Mouse (Mus musculus) v-Abl transformed pro-B cells (cell line): ENCODE data around the gene Uqcc2.

Source experiments
- in situ Hi-C, 2 experiments: fragments of 400-800 bp; cut with MboI; formaldehyde crosslinking; loops; one replicate each; pipeline ENCODE4 v1.15.1; 2025; ENCODE audit not compliant: unreplicated experiment in 2 of 2

The Uqcc2 gene

DNA sequence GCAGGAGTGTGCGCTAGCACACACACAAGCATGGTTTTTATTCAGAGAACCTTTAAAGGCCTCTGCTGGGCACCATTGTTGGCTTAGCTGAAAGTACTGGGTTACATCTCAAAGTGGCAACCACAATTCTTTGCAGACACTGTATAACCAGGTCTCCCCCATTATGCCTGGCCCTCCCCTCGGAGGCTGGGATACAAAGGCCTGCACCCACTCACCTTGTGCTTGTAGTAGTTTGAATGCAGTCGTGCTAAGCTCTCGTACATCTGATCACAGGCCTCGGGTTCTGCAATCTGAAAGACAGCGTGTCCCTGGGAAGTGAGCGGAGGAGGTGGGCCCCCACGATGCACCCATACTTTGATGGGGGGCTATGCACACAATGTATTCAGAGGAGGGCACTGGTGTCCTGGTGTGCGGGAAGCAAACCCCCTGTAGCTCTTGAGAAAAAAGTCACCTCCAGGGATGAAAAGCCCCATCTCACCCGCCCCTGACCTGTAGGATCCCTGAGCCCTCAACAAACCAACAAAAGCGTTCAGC lies 8.0 kb downstream of the Uqcc2 start:
- in situ Hi-C loops: no loop called here

DNA sequence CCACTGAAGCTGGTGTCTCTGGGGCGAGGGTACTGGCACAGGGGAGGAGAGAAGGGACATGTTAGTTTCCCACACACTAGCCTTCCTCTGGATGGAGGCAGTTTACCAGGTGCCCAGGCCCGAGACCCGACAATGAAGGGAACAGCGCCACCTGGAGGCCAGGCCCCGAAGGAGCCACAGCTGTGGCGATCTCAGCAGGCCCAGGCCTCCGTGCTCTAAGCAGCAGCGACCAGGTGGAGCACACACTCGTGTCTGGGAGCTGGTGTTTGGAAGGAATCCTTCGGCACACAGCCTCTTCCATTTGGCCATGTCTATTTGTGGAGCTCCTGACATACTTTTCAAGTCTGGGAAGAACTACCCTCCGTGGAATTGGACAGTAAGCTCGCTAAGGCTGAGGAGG lies 8.5 kb downstream of the Uqcc2 start:
- in situ Hi-C loops: no loop called here

DNA sequence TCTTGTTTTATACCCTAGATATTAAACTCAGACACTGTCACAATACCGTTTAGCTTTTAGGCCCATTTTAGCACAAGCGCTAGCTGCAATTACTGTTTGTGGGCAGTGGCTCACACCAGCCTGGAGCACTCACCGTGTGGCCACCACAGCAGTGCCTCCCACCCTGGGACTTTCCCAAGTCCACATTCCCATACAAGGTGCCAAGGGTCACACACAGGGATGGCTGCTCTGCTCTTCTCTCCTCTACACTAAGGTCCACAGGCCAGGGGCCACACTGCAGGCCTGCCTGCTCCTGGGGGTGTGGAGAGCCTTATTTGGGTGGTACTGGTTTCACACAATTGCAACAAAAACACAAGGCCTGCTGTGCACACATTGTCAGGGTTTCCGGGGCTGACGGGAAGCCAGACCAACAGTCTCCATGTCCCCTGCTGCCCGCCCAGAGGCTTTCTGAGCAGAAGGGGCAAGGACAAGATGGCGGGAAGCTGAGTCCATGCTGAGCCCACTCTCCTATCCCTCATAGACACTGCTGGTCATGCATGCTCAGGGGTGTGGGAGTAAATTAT lies 9.8 kb downstream of the Uqcc2 start:
- in situ Hi-C loops: no loop called here

DNA sequence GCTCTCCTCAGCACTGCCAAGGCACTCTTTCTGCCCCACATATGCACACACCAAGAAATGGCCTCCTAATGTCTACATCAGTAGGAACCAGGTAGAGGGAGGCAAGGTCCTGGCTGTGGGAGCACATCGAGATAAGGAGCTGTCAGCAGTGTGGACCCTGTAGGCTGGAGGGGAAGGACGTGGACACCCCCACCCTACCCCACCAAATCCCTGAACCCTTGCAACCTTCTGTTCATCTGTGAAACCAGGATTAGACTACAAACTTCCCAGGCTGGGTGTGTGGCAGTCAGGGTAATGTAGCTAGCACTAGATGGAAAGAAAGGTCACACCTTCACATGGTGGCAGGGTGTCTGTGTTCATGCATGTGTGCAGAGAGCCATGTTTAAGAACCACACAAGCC lies 10.6 kb downstream of the Uqcc2 start:
- in situ Hi-C loops: no loop called here

DNA sequence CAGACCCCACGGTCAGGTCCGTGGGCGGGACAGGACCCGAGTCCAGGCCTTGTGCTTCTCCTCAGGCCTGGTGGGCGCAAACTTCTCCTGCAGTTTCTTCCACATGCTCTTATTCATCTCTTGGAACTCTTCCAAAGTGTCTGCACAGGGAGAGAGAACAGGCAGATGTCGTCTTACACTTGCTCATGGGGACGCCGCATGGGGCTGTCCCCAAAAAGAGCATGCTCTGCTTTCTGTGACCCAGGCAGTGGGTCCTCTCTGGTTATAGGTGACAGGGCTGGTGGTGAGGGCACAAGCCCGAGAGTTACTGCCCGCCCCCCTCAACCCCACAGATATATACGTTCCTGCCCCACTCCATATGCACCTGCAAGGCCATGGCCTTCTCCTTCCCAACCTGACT lies 11.0 kb downstream of the Uqcc2 start:
- in situ Hi-C loops: no loop called here

DNA sequence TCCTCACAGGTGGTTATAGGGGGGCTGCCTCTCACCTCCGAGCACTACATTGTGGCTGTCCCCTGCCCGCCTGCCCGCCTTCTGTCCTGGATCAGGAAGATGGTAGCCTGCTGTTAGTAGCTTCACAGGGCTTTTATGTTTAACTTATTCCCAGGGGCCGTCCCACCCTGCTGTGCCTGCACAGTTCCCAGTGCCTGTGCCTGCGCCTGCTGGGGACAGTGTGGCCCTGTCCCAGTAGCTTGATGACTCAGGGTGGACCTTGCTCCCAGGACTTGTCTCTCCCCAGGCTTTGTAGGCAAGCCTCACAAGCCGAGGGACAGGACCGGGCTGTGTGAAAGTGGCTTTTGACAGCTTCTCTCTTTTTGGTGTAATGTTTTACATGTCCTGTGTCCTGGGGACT lies 11.9 kb downstream of the Uqcc2 start:
- in situ Hi-C loops: no loop called here

DNA sequence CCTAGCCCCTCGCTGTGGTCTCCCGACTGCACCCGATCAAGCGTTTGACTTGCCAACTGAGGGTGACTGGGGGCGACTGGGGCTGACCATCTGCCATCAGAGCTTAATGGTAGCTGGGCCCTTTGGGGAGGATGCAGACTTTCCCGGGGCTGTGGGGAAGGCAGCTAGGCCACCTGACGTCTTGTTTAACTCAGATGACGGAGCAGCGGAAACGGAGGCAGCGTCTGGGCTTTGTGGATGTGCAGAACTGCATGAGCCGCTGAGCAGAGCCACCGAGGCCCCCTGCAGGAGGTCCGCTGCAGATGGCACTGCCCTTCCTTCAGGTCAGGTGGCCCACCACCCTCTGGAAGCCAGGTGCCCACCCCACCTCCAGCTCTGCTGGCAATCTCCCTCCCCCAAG lies 12.4 kb downstream of the Uqcc2 start:
- in situ Hi-C loops: no loop called here

DNA sequence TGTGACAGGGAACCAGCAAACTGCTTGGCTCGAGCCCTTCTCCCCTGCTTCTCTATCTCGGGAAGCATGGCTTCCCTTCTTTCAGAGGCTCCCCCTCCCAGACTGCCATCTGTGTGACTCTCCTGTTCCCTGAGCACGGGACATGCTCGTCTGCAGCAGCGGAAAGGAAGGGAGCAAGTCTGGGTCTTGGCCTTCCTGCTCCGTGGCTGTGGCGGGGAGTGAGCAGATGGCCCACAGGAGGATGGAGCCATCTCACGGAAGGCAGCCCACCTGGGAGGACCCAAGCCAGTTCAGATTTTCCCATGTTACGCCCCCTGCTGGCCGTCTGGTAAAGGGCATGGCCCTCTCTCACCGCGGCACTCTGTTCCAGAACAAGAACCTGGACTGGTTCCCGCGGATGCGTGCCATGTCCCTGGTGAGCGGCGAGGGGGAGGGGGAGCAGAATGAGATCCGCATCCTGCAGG lies 13.1 kb downstream of the Uqcc2 start:
- in situ Hi-C loops: no loop called here

DNA sequence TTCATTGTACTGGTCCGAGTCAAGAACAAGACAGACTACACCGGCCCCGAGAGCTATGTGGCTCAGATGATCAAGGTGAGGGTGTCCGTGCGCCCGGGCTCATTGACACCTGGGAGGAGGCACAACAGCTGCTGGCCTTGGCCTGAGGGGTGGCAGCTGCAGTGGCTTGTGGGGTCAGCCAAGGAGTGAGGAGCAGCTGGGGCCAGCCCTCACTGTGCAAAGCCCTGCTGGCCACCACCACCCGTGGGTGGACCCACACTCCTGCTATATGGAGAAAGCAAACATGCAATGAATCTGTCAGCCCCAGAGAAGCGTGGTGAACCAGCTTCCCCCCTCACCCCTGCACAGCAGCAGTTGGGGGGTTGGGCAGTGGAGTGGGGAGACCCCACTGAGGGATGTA lies 13.8 kb downstream of the Uqcc2 start:
- in situ Hi-C loops: no loop called here

DNA sequence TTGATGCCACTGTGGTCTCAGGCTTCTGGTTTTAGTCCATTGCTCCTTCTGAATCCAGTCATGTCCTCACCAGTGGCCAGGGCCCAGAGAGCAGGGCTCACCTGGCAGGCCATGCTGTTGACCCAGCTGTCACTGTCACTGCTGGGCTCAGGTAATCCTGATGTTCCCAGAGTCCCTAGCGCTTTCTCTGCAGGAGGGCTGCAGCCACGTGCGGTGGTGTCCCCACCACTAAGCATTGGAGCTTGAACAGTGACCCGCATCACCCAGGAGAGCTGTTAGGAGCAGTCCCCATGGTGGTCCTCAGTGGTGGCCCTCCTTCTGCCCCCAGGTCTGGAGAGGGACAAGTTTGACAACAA lies 14.2 kb downstream of the Uqcc2 start:
- in situ Hi-C loops: no loop called here

DNA sequence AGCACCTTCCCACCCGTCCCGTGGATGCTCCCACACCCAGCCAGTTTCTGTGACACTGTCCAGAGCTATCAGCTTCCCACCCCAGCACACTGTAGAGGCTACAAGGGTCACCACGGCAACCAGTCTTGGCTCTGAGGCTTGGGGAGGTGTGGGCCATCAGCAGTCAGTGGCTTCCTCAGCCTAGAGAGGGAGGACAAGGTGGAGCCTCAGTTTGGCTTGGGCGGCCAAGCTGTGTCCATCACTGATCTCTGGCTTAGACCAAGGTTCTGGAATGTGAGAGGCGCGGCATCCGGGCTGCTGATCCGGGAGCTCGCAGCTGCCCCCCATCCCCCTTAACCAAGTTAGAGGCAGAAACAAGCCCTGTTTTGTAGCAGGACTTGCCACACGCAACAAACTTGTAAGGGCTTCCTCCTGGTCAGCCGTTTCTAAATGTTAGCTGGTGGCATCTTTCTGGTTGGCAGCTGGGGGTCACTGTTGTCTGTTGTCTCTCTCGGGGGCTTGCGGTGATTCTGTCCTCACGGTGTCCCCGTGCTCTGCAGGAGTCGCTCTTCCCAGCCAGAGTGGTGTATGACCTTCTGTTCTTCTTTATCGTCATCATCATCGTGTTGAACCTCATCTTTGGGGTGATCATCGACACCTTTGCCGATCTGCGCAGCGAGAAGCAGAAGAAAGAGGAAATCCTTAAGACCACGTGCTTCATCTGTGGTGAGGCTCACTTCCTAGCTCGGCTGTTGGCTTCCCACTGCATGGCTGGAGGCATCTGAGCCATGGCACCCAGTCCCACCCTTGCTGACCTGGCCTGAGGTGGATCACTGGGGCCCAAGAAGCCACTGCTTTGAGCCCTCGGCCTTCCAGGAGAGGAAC lies 14.8 kb downstream of the Uqcc2 start:
- in situ Hi-C loops: no loop called here

DNA sequence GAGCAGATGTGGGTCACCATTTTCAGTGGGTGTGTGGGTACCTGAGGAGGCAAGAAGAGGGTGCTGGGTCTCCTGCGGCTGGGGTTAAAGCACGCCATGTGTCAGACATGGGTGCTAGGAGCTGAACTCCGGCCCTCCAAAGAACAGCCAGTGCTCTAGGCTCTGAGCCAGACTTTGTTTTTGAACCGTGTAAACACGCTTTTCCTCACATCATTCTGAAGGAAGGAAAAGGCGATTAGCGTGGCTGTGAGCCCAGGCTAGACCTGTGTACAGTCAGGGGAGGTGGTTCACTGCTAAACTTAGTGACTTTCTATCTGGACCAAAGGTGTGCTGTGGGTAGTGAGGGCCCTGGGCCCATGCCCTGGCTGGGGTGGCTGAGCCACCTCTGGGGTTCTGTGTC lies 23.6 kb downstream of the Uqcc2 start:
- in situ Hi-C loops: no loop called here

DNA sequence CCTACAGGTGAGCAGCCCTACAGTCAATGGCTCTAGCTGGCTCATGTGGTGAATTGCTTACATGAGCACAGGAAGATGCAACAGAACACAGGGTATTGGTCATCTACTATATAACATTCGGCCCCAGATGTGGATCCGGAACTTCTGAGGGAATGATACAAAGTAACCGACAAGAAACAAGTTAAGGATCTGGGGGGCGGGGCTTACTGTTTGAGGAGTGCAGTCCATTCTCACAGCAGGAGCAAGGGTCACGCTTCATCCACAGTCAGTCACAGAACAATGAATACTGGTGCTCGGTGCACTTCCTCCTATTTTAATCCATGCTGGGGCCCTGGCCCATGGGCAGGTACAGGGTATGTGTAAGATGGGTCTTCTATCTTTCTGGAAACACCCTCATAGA lies 25.8 kb downstream of the Uqcc2 start:
- in situ Hi-C loops: loop anchor here in 1 of 2 experiments (10.0 kb wide), 1 partner anchor 453 kb away; no protein-coding TSS in a partner anchor

DNA sequence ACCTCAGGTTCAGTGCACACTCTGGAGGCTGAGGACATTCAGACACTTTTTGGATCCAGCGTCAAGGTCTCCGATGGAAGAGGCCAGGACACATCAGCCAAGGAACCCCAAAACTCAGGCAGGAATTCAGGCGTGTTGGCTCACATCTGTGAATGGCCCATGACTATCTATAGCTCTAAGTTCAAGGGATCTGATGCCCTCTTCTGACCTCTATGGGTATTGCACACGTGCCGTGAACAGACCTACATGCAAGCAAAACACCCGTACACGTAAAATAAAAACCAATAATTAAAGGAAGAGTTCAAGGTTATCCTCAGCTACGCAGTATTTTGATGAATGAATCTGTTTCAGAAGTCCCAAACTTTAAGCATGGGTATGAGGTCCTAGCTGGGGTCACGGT lies 27.0 kb downstream of the Uqcc2 start:
- in situ Hi-C loops: loop anchor here in 1 of 2 experiments (10.0 kb wide), 1 partner anchor 452 kb away; no protein-coding TSS in a partner anchor

DNA sequence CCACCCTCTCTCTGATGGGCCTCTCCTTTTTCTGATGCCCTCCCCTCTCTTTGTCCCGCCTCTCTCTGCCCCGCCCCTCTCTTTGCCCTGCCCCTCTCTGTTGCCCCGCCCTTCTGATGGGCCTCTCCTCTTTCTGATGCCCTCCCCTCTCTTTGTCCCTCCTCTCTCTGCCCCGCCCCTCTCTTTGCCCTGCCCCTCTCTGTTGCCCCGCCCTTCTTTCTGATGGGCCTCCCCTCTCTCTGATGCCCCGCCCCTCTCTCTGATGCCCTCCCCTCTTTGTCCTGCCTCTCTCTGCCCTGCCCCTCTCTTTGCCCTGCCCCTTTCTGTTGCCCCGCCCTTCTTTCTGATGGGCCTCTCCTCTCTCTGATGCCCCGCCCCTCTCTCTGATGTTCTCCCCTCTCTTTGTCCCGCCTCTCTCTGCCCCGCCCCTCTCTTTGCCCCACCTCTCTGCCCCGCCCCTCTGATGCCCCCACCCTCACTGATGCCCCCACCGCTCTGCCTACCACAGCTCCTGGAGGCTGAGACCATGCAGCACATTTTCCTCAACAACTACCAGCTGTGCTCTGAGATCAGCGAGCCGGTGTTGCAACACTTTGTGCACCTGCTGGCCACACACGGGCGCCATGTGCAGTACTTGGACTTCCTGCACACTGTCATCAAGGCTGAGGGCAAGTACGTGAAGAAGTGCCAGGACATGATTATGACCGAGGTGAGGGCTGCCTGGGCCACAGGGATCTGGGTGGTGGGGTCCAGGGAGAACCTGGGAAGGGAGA lies 27.8 kb downstream of the Uqcc2 start:
- in situ Hi-C loops: loop anchor here in 1 of 2 experiments (10.0 kb wide), 1 partner anchor 451 kb away; no protein-coding TSS in a partner anchor

DNA sequence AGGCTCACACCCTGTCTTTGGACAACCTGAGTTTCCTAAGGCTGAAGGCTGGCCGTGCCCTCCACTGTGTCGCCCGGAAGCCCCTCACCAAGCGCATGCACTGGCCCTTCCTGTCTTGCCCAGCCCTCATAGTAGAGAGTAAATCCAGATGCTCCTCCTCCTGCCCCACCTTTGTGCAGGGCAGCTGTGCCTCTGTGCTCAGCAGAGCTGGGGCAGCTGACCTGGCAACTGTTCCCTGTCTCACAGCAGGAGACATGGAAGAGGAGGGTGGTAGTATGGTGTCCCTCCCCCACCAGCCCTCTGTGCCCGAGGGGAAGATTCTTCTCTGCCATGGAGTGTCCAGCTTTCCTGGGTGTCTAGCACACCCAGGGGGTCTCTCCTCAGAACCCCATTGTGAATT lies 32.0 kb downstream of the Uqcc2 start:
- in situ Hi-C loops: loop anchor here in 1 of 2 experiments (10.0 kb wide), 1 partner anchor 447 kb away; no protein-coding TSS in a partner anchor

DNA sequence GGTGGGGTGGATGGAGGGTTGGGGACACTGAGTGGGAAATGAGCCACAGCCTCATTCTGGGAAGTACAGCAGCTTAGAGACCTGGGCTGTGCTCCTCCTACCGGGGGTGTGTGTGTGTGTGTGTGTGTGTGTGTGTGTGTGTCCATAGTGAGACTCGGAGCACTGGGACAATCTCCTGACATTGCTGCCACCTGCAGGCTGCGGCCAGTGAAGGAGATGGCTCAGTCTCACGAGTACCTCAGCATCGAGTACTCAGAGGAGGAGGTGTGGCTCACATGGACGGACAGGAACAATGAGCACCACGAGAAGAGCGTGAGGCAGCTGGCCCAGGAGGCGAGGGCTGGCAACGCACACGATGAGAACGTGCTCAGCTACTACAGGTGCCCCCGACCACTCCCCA lies 38.0 kb downstream of the Uqcc2 start:
- in situ Hi-C loops: loop anchor here in 1 of 2 experiments (10.0 kb wide), 1 partner anchor 171 kb away; no protein-coding TSS in a partner anchor

DNA sequence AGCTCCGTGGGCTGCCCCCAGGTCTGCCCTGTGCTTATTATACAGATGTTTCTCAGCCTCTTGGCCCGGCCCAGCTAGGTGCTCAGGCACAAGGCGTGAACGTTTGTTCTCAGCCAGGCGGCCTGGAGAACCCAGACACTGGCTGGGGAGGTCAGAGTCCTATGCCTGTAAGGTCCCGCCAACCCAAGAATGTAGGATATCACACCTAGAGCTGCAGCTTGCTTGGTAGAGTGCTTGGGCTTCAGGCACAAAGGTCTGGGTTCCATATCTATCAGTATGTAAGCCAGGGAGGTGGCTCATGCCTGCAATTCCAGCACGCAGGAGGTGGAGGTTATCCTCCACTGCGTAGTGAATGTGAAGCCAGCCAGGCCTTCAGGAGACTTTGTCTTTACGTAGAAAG lies 43.6 kb downstream of the Uqcc2 start:
- in situ Hi-C loops: loop anchor here in 1 of 2 experiments (10.0 kb wide), 1 partner anchor 165 kb away; no protein-coding TSS in a partner anchor

DNA sequence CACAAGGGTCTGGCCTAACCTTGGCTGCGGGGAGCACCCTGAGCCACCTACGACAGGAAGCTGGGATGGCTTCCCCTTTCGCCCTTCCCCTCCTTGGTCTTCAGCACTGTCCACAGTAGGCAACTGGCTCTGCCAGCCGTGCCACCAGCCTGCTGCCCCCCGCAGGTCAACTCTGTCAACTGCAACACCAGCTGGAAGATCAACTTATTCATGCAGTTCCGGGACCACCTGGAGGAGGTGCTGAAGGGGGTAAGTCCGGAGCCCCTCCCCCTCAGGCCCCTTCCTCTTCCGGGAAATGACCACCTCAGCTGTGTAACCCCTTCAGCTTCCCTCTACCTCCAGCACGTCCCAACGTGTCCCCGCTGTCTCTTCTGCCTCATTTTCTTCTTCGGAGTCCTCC lies 46.3 kb downstream of the Uqcc2 start:
- in situ Hi-C loops: loop anchor here (5.0 kb wide), 1 partner anchor 55 kb away; no protein-coding TSS in a partner anchor

DNA sequence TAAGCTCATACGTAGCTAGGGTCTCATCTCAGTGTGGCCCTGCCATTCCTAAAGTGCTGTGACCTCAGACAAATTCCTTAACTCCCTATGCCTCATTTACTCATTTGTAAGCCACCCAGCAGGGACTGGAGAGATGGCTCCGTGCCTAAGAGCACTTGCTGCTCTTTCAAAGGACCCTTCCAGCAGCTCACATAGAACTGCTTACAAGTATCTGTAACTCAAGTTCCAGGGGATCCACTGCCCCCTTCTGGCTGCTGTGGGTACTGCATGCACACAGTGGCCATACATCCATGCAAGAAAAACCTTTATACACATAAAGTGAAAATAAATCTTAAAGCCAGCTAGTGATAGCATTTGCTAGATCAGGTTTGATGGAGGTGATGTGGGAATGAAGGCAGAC lies 48.0 kb downstream of the Uqcc2 start:
- in situ Hi-C loops: loop anchor here (5.0 kb wide), 1 partner anchor 53 kb away; no protein-coding TSS in a partner anchor

DNA sequence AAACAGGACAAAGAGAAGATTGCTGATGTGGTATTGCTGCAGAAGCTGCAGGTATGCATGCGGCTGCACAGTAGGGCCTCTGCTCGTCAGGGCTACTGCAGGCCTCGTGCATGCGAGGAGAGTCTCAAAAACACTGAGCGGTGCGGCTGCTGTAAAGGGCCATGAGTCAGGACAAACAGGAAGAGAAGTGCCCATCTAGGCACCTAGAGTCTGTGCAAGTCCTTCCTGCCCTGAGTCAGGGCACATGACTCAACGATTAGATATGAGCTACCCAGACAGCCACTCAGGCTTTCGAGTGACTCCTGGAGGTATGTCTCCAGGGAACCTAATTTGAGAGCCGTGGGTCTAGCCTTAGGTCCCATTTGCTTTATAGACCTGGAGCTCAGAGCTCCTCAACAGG lies 50.1 kb downstream of the Uqcc2 start:
- in situ Hi-C loops: no loop called here
